Mouse (Mus musculus) heart, embryonic 14.5 days (tissue): ENCODE measurements around the gene Pard3b. TPM values are rescaled to one million over a fixed set of nuclear protein-coding genes. Genes with fewer than 3 reads are reported as not detected.

Source experiments
- ATAC-seq: fragments of 200-750 bp; cut with Nextera tagmentation; 2 replicates; pipeline ENCODE4 v1.8.0; 2017; ENCODE audit warnings: low read depth, moderate TSS enrichment; ENCODE audit not compliant: insufficient number of reproducible peaks, insufficient read depth, low FRiP score
- H3K27ac ChIP-seq, 2 experiments: fragments of 200-500 bp in 1 of 2; fragments of 300-500 bp in 1 of 2; sonication (generic) in 1 of 2; replicated peaks in 1 of 2; 2 replicates each; pipeline ENCODE4 v1.5.1; 2012 to 2014; ENCODE audit warnings: low read depth in 2 of 2, low read length in 2 of 2, control low read depth in 1 of 2, mild to moderate bottlenecking in 1 of 2, mixed read lengths in 1 of 2; ENCODE audit not compliant: control insufficient read depth in 1 of 2, insufficient read depth in 1 of 2
- H3K27me3 ChIP-seq: fragments of 300-500 bp; sonication (generic); 2 replicates; pipeline ENCODE4 v1.6.1; 2014; ENCODE audit warnings: mild to moderate bottlenecking, low read length, control low read depth; ENCODE audit not compliant: control insufficient read depth, insufficient read depth
- H3K36me3 ChIP-seq: fragments of 300-500 bp; sonication (generic); 2 replicates; pipeline ENCODE4 v1.6.1; 2014; ENCODE audit warnings: mild to moderate bottlenecking, control low read depth, low read length, mixed read lengths; ENCODE audit not compliant: control insufficient read depth, insufficient read depth
- H3K4me1 ChIP-seq, 2 experiments: fragments of 200-500 bp in 1 of 2; fragments of 300-500 bp in 1 of 2; sonication (generic) in 1 of 2; 2 replicates each; pipeline ENCODE4 v1.6.1; 2012 to 2014; ENCODE audit warnings: low read length in 2 of 2, control low read depth in 1 of 2, mixed read lengths in 1 of 2; ENCODE audit not compliant: control insufficient read depth in 2 of 2, insufficient read depth in 2 of 2
- H3K4me2 ChIP-seq: fragments of 300-500 bp; sonication (generic); 2 replicates; pipeline ENCODE4 v1.6.1; 2014; ENCODE audit warnings: mild to moderate bottlenecking, low read length
- H3K4me3 ChIP-seq, 2 experiments: fragments of 200-500 bp in 1 of 2; fragments of 300-500 bp in 1 of 2; sonication (generic) in 1 of 2; 2 replicates each; pipeline ENCODE4 v1.5.1; 2012 to 2014; ENCODE audit warnings: low read length in 2 of 2, mild to moderate bottlenecking in 2 of 2, control low read depth in 1 of 2, low read depth in 1 of 2, moderate library complexity in 1 of 2; ENCODE audit not compliant: control insufficient read depth in 1 of 2, insufficient read depth in 1 of 2
- H3K9ac ChIP-seq: fragments of 300-500 bp; sonication (generic); 2 replicates; pipeline ENCODE4 v1.6.1; 2014; ENCODE audit warnings: mild to moderate bottlenecking, low read length
- H3K9me3 ChIP-seq: fragments of 300-500 bp; sonication (generic); 2 replicates; pipeline ENCODE4 v1.6.1; 2016; ENCODE audit warnings: low read length, control low read depth; ENCODE audit not compliant: control insufficient read depth
- WGBS: fragments of 180-500 bp; shearing (Covaris S2); extraction: QIAGEN DNeasy Blood & Tissue Kit; methylation state at CpG from one replicate; pipeline ENCODE4 v1.1.7; 2014; 5-methylcytosine and 5-hydroxymethylcytosine counted together
- polyA plus RNA-seq: library from polyadenylated mRNA; unstranded; fragments of >200 nt; fragmentation: Nextera tagmentation; extraction: Ambion mirVana; gene quantifications from 2 replicates; pipeline ENCODE4 v1.2.1, GENCODE M21; 2014

Pard3b gene
- polyA plus RNA-seq, 1 experiment from 2014 or later: 17.1 TPM

- H3K36me3 ChIP-seq: no peaks in the 10 kb centered on the region
- peak overlapping the region in 1 of 2 experiments; percentile 23; a peak in 3 of 4 replicates for H3K27ac ChIP-seq
- H3K4me3 ChIP-seq: no peak overlapping the region
- peak overlapping the region; percentile 26; the same call in 1 of the 2 replicates for H3K4me2 ChIP-seq
- no peaks in the 10 kb centered on the region for H3K27me3 ChIP-seq
- no peak overlapping the region for H3K9ac ChIP-seq
- peak; percentile 43; the same call in 1 of the 2 replicates for ATAC-seq
- no peaks in the 10 kb centered on the region for H3K9me3 ChIP-seq
- 35% methylated on average over 10 of the region's 10 CpGs for WGBS
- H3K4me1 ChIP-seq: peaks cover 6 to 14% of the 10 kb centered on the region in 2 experiments
These were observed 993.1 kb downstream of the Pard3b start for GRCm38 (mm10) chr1:62631511-62632305.

- Histone ChIP-seq H3K27me3 (no peaks in the 10 kb centered on the region), H3K9ac (no peak overlapping the region), H3K9me3 (no peaks in the 10 kb centered on the region), H3K27ac (no peak overlapping the region), H3K4me3 (no peak overlapping the region), H3K4me1 (peaks cover 6 to 14% of the 10 kb centered on the region in 2 experiments), H3K36me3 (no peaks in the 10 kb centered on the region), H3K4me2 (no peak overlapping the region)
- no peak for ATAC-seq
- 94% methylated on average over 2 of the region's 2 CpGs for WGBS
These were observed 994.3 kb downstream of the Pard3b start for GRCm38 (mm10) chr1:62632886-62633285.

DNA sequence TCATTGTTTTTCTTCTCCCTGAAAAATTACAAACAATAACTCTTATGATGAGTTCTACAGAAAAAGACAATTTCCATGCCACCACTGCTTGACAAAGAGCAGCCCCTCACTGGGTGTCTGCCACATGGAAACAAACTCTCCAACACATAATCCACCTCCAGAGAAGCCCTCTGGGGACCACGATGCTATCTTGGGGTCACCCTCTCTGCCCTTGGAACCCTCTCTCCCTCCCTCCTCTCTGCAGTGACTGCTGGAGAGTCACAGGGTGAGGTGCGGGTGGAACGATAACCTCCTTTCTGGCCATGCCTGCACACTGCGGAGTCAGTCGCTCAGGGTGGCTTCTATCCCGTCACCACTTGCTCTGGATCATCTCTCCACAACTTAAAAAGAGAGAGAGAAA lies 996.6 kb downstream of the Pard3b start:
- Histone ChIP-seq H3K27me3 (no peaks in the 10 kb centered on the region), H3K27ac (no peak overlapping the region), H3K36me3 (no peaks in the 10 kb centered on the region), H3K9me3 (no peaks in the 10 kb centered on the region), H3K9ac (no peak overlapping the region), H3K4me1 (peaks cover 6 to 14% of the 10 kb centered on the region in 2 experiments), H3K4me2 (no peak overlapping the region), H3K4me3 (no peak overlapping the region)
- WGBS: 10% methylated on average over 6 of the region's 6 CpGs
- ATAC-seq: no peak

DNA sequence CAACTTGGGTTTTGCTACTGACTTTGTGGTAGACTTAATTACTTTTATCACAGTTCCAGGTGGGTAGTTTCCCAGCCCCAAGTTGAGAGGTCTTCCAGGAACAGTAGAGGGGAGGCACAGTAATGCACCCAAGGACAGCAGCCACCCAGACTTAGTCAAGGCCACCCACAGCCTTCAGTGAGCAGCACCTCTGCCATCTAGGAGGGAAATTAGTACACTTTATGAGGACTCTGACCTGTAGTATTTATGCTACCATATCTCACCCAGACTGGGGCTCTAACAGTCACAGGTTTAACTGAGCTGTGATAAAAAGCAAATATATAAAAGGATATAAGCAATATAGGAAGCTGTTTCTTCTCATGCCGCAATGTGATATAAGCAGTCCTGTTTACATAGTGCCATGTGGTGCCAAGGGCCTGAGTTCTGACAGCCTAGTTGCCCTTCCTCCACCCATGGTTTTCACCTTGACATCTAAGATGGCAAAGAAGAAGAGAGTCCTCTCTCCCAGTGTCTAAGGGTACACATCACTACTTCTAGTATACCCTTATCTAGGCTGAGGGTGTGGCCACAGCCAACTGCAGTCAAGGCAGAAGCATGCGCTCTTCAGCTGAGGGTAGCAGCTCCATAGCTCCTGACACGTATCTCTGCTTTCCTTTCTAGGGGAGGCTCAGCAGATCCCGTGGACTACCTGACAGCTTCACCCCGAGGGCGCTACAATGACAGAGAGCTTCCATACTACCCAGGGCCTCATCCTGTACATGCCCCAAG lies 998.5 kb downstream of the Pard3b start:
- H3K4me1 ChIP-seq: peaks cover 3 to 10% of the 10 kb centered on the region in 2 experiments
- H3K27ac ChIP-seq: no peak overlapping the region
- H3K27me3 ChIP-seq: no peaks in the 10 kb centered on the region
- no peak overlapping the region for H3K4me3 ChIP-seq
- ATAC-seq: no peak
- WGBS: 77% methylated on average over 6 of the region's 6 CpGs
- H3K9me3 ChIP-seq: no peaks in the 10 kb centered on the region
- no peak overlapping the region for H3K4me2 ChIP-seq
- H3K9ac ChIP-seq: no peak overlapping the region
- no peaks in the 10 kb centered on the region for H3K36me3 ChIP-seq

- no peak for ATAC-seq
- no peak overlapping the region for H3K9ac ChIP-seq
- H3K4me2 ChIP-seq: no peak overlapping the region
- H3K4me3 ChIP-seq: no peak overlapping the region
- H3K9me3 ChIP-seq: no peaks in the 10 kb centered on the region
- H3K27ac ChIP-seq: no peak overlapping the region
- H3K36me3 ChIP-seq: no peaks in the 10 kb centered on the region
- WGBS: 89% methylated on average over 11 of the region's 11 CpGs
- H3K27me3 ChIP-seq: no peaks in the 10 kb centered on the region
- H3K4me1 ChIP-seq: peaks cover 3 to 10% of the 10 kb centered on the region in 2 experiments
These were observed 1000.4 kb downstream of the Pard3b start for GRCm38 (mm10) chr1:62639012-62639411.

DNA sequence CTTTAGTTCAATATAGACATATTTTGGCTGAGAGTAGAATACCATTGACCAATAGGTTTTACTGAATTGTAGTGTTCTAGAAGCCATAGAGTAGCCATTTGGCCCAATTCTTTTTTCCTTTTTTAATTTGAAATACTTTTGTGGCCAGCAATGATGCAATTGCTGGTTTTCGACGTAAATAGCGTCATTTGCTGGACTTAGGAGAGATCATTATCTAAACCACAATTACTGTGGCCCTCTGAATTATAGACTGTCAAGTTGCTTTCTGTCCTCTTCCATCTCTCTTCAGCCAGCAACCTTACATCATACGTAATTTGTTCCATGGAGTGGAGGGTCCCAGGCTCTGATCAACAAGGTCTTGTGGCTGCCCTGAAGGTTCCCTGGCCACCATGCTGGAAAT lies 1000.8 kb downstream of the Pard3b start:
- H3K4me3 ChIP-seq: no peak overlapping the region
- H3K9ac ChIP-seq: no peak overlapping the region
- no peak overlapping the region for H3K27ac ChIP-seq
- no peak for ATAC-seq
- no peaks in the 10 kb centered on the region for H3K36me3 ChIP-seq
- H3K4me1 ChIP-seq: peaks cover 3 to 10% of the 10 kb centered on the region in 2 experiments
- no peaks in the 10 kb centered on the region for H3K27me3 ChIP-seq
- 87% methylated on average over 4 of the region's 4 CpGs for WGBS
- no peak overlapping the region for H3K4me2 ChIP-seq
- H3K9me3 ChIP-seq: no peaks in the 10 kb centered on the region

- Histone ChIP-seq H3K4me2 (no peak overlapping the region), H3K27ac (no peak overlapping the region), H3K27me3 (no peaks in the 10 kb centered on the region), H3K4me3 (no peak overlapping the region), H3K9ac (no peak overlapping the region), H3K36me3 (no peaks in the 10 kb centered on the region), H3K4me1 (peaks cover 0 to 9% of the 10 kb centered on the region in 2 experiments; a peak in 3 of 4 replicates), H3K9me3 (no peaks in the 10 kb centered on the region)
- 89% methylated on average over 8 of the region's 8 CpGs for WGBS
- no peak for ATAC-seq
These were observed 1006.1 kb downstream of the Pard3b start for GRCm38 (mm10) chr1:62644631-62645278.
